Mouse (Mus musculus): ENCODE measurements around the gene Tecpr2. TPM values are rescaled to one million over a fixed set of nuclear protein-coding genes. Genes with fewer than 3 reads are reported as not detected.

Tecpr2 gene
- polyA plus RNA-seq, 1 experiment from 2014 or later = 1.8 TPM

GRCm38 (mm10) chr12:110907845-110908244 lies 18.8 kb downstream of the Tecpr2 start:
- no peak for ATAC-seq (replicated peaks; ENCODE audit: low FRiP score, low read depth)

GRCm38 (mm10) chr12:110909962-110910361 lies 20.9 kb downstream of the Tecpr2 start:
- Histone ChIP-seq H3K9me3 (replicated peaks; ENCODE audit: low read length) (no peaks in the 10 kb centered on the region), H3K27ac (no peak overlapping the region), H3K36me3 (ENCODE audit: insufficient read depth, low read length) (0 out of 2 replicates have a peak, but pooled peaks cover 3% of the 10 kb centered on the region), H3K9ac (ENCODE audit: low read depth, low read length) (no peak overlapping the region), H3K27me3 (ENCODE audit: insufficient read depth, low read length) (no peaks in the 10 kb centered on the region), H3K4me3 (replicated peaks; ENCODE audit: low read depth, low read length) (no peak overlapping the region), H3K4me2 (ENCODE audit: low read length) (no peak overlapping the region), H3K4me1 (replicated peaks; ENCODE audit: insufficient read depth, low read length) (0 out of 2 replicates have a peak, but pooled peaks cover 2% of the 10 kb centered on the region)
- WGBS = 91% methylated on average over 2 of the region's 2 CpGs
- no peak for TF ChIP-seq CTCF (IDR thresholded peaks at IDR 0.05; ENCODE audit: low read depth)
- ATAC-seq (replicated peaks; ENCODE audit: low FRiP score, low read depth) = no peak
- DNase-seq (ENCODE audit: low spot score) = no peak

More at GRCm38 (mm10) chr12:110907845-110908244, 18.8 kb downstream of the Tecpr2 start:
- no peak overlapping the region for H3K27ac ChIP-seq
- H3K4me1 ChIP-seq (replicated peaks; ENCODE audit: insufficient read depth, low read length) = 0 out of 2 replicates have a peak, but pooled peaks cover 2% of the 10 kb centered on the region
- 0 out of 2 replicates have a peak, but pooled peaks cover 3% of the 10 kb centered on the region for H3K36me3 ChIP-seq (ENCODE audit: insufficient read depth, low read length)
- no peaks in the 10 kb centered on the region for H3K27me3 ChIP-seq (ENCODE audit: insufficient read depth, low read length)
- no peak overlapping the region for H3K9ac ChIP-seq (ENCODE audit: low read depth, low read length)
- H3K4me3 ChIP-seq (replicated peaks; ENCODE audit: low read depth, low read length) = no peak overlapping the region
- no peak for TF ChIP-seq CTCF (IDR thresholded peaks at IDR 0.05; ENCODE audit: low read depth)
- WGBS = 76% methylated on average over 3 of the region's 3 CpGs
- no peak for DNase-seq (ENCODE audit: low spot score)
- no peaks in the 10 kb centered on the region for H3K9me3 ChIP-seq (replicated peaks; ENCODE audit: low read length)
- H3K4me2 ChIP-seq (ENCODE audit: low read length) = no peak overlapping the region

- TF ChIP-seq CTCF (IDR thresholded peaks at IDR 0.05; ENCODE audit: low read depth) = no peak
- Histone ChIP-seq H3K27me3 (ENCODE audit: insufficient read depth, low read length) (no peaks in the 10 kb centered on the region), H3K4me1 (replicated peaks; ENCODE audit: insufficient read depth, low read length) (no peaks in the 10 kb centered on the region), H3K9ac (ENCODE audit: low read depth, low read length) (no peak overlapping the region), H3K4me3 (replicated peaks; ENCODE audit: low read depth, low read length) (no peak overlapping the region), H3K9me3 (replicated peaks; ENCODE audit: low read length) (no peaks in the 10 kb centered on the region), H3K4me2 (ENCODE audit: low read length) (no peak overlapping the region), H3K36me3 (ENCODE audit: insufficient read depth, low read length) (peaks cover 17% of the 10 kb centered on the region), H3K27ac (no peak overlapping the region)
- 77% methylated on average over 9 of the region's 9 CpGs for WGBS
- no peak for DNase-seq (ENCODE audit: low spot score)
- no peak for ATAC-seq (replicated peaks; ENCODE audit: low FRiP score, low read depth)
These were observed 26.7 kb downstream of the Tecpr2 start for GRCm38 (mm10) chr12:110915761-110916160.

- no peak for TF ChIP-seq CTCF (IDR thresholded peaks at IDR 0.05; ENCODE audit: low read depth)
- WGBS = 84% methylated on average over 4 of the region's 4 CpGs
- DNase-seq (ENCODE audit: low spot score) (no peak), ATAC-seq (replicated peaks; ENCODE audit: low FRiP score, low read depth) (no peak)
- Histone ChIP-seq H3K4me3 (replicated peaks; ENCODE audit: low read depth, low read length) (no peak overlapping the region), H3K4me2 (ENCODE audit: low read length) (no peak overlapping the region), H3K4me1 (replicated peaks; ENCODE audit: insufficient read depth, low read length) (no peaks in the 10 kb centered on the region), H3K27me3 (ENCODE audit: insufficient read depth, low read length) (no peaks in the 10 kb centered on the region), H3K27ac (no peak overlapping the region), H3K36me3 (ENCODE audit: insufficient read depth, low read length) (peaks cover 11% of the 10 kb centered on the region), H3K9me3 (replicated peaks; ENCODE audit: low read length) (no peaks in the 10 kb centered on the region), H3K9ac (ENCODE audit: low read depth, low read length) (no peak overlapping the region)
These were observed 31.2 kb downstream of the Tecpr2 start for GRCm38 (mm10) chr12:110920254-110920653.

- no peak overlapping the region for H3K4me2 ChIP-seq (ENCODE audit: low read length)
- 79% methylated on average over 5 of the region's 5 CpGs for WGBS
- H3K9ac ChIP-seq (ENCODE audit: low read depth, low read length) = no peak overlapping the region
- H3K27me3 ChIP-seq (ENCODE audit: insufficient read depth, low read length) = no peaks in the 10 kb centered on the region
- H3K4me1 ChIP-seq (replicated peaks; ENCODE audit: insufficient read depth, low read length) = no peaks in the 10 kb centered on the region
- no peaks in the 10 kb centered on the region for H3K9me3 ChIP-seq (replicated peaks; ENCODE audit: low read length)
- TF ChIP-seq CTCF (IDR thresholded peaks at IDR 0.05; ENCODE audit: low read depth) = no peak
- H3K4me3 ChIP-seq (replicated peaks; ENCODE audit: low read depth, low read length) = no peak overlapping the region
- no peak overlapping the region for H3K27ac ChIP-seq
- ATAC-seq (replicated peaks; ENCODE audit: low FRiP score, low read depth) (no peak), DNase-seq (ENCODE audit: low spot score) (no peak)
- peaks cover 11% of the 10 kb centered on the region; the same call in 1 of the 2 replicates for H3K36me3 ChIP-seq (ENCODE audit: insufficient read depth, low read length)
These were observed 32.5 kb downstream of the Tecpr2 start for GRCm38 (mm10) chr12:110921572-110921971.

GRCm38 (mm10) chr12:110932820-110933219 lies 43.8 kb downstream of the Tecpr2 start:
- no peak overlapping the region for H3K9ac ChIP-seq (ENCODE audit: low read depth, low read length)
- peaks cover 13% of the 10 kb centered on the region; the same call in 1 of the 2 replicates for H3K36me3 ChIP-seq (ENCODE audit: insufficient read depth, low read length)
- no peak overlapping the region for H3K27ac ChIP-seq
- 62% methylated on average over 5 of the region's 5 CpGs for WGBS
- H3K9me3 ChIP-seq (replicated peaks; ENCODE audit: low read length) = no peaks in the 10 kb centered on the region
- no peaks in the 10 kb centered on the region for H3K4me1 ChIP-seq (replicated peaks; ENCODE audit: insufficient read depth, low read length)
- peak; percentile 60 for ATAC-seq (replicated peaks; ENCODE audit: low FRiP score, low read depth)
- H3K4me3 ChIP-seq (replicated peaks; ENCODE audit: low read depth, low read length) = no peak overlapping the region
- no peaks in the 10 kb centered on the region for H3K27me3 ChIP-seq (ENCODE audit: insufficient read depth, low read length)
- no peak for TF ChIP-seq CTCF (IDR thresholded peaks at IDR 0.05; ENCODE audit: low read depth)
- H3K4me2 ChIP-seq (ENCODE audit: low read length) = no peak overlapping the region
- DNase-seq (ENCODE audit: low spot score) = no peak
